Mouse (Mus musculus) CD4-positive, CD25-positive, alpha-beta regulatory T cell, adult 4 months (primary cell): Measurements from ENCODE around the gene Ppil4. TPM values are rescaled to one million over a fixed set of nuclear protein-coding genes. Genes with fewer than 3 reads are reported as not detected.

ENCODE experiments used
- ATAC-seq: one replicate; pipeline ENCODE4 v1.8.0; 2017
- polyA plus RNA-seq, 2 experiments: library from polyadenylated mRNA; unstranded; fragments of 100-300 nt; shearing (Covaris generic); gene quantifications; one replicate each; pipeline ENCODE4 v1.2.1; 2017

The Ppil4 gene
- polyA plus RNA-seq, 2 experiments from 2014 or later: 76.4 to 77.5 TPM

- peak; percentile 87 for ATAC-seq
Observed at GRCm38 (mm10) chr10:7824663-7825280, 32.1 kb downstream of the Ppil4 start.

- ATAC-seq: no peak
Observed at GRCm38 (mm10) chr10:7825281-7825665, 32.6 kb downstream of the Ppil4 start.

- peak; percentile 64 for ATAC-seq
Observed at GRCm38 (mm10) chr10:7826106-7826505, 33.4 kb downstream of the Ppil4 start.

- peak; percentile 84 for ATAC-seq
Observed at GRCm38 (mm10) chr10:7832171-7832676, 39.5 kb downstream of the Ppil4 start, which contains the start of gene Zc3h12d. Zc3h12d (plus strand) TSS chr10:7832470.

GRCm38 (mm10) chr10:7833377-7834165 is 40.9 kb downstream of the Ppil4 start:
- ATAC-seq: no peak

GRCm38 (mm10) chr10:7834671-7835225 is 42.1 kb downstream of the Ppil4 start:
- ATAC-seq: peak; percentile 3

- no peak for ATAC-seq
Observed at GRCm38 (mm10) chr10:7836902-7837301, 44.2 kb downstream of the Ppil4 start.

GRCm38 (mm10) chr10:7837446-7837845 is 44.8 kb downstream of the Ppil4 start:
- ATAC-seq: no peak

GRCm38 (mm10) chr10:7838036-7838435 is 45.3 kb downstream of the Ppil4 start:
- peak; percentile 1 for ATAC-seq

- ATAC-seq: peak; percentile 15
Observed at GRCm38 (mm10) chr10:7838874-7839421, 46.3 kb downstream of the Ppil4 start.

- peak; percentile 54 for ATAC-seq
Observed at GRCm38 (mm10) chr10:7839551-7840352, 47.1 kb downstream of the Ppil4 start.

GRCm38 (mm10) chr10:7840353-7840733 is 47.7 kb downstream of the Ppil4 start:
- no peak for ATAC-seq

GRCm38 (mm10) chr10:7840785-7841184 is 48.1 kb downstream of the Ppil4 start:
- ATAC-seq: no peak

GRCm38 (mm10) chr10:7841571-7842080 is 48.9 kb downstream of the Ppil4 start:
- ATAC-seq: no peak

GRCm38 (mm10) chr10:7843181-7843580 is 50.5 kb downstream of the Ppil4 start:
- ATAC-seq: peak; percentile 17

- ATAC-seq: peak; percentile 44
Observed at GRCm38 (mm10) chr10:7844161-7844560, 51.5 kb downstream of the Ppil4 start.

- ATAC-seq: no peak
Observed at GRCm38 (mm10) chr10:7845136-7845535, 52.4 kb downstream of the Ppil4 start.

- ATAC-seq: peak; percentile 7
Observed at GRCm38 (mm10) chr10:7845991-7846390, 53.3 kb downstream of the Ppil4 start.

GRCm38 (mm10) chr10:7847166-7847605 is 54.5 kb downstream of the Ppil4 start:
- peak; percentile 29 for ATAC-seq

- ATAC-seq: no peak
Observed at GRCm38 (mm10) chr10:7851891-7852290, 59.2 kb downstream of the Ppil4 start.

- ATAC-seq: no peak
Observed at GRCm38 (mm10) chr10:7860494-7860893, 67.8 kb downstream of the Ppil4 start.
